Mouse (Mus musculus) ES-Bruce4 (cell line): Measurements from ENCODE around the gene Ccl24. TPM values are rescaled to one million over a fixed set of nuclear protein-coding genes. Genes with fewer than 3 reads are reported as not detected.

ENCODE experiments used
- H3K27ac ChIP-seq: 2 replicates; pipeline ENCODE4 v1.5.1; 2012; ENCODE audit warnings: low read length, inconsistent platforms; ENCODE audit not compliant: insufficient read depth
- H3K27me3 ChIP-seq: 2 replicates; pipeline ENCODE4 v1.6.1; 2012; ENCODE audit warnings: mild to moderate bottlenecking, low read length, inconsistent platforms; ENCODE audit not compliant: control insufficient read depth, poor library complexity, insufficient read depth, severe bottlenecking
- H3K36me3 ChIP-seq: 2 replicates; pipeline ENCODE4 v1.6.1; 2012; ENCODE audit warnings: inconsistent platforms, mild to moderate bottlenecking, low read length, moderate library complexity; ENCODE audit not compliant: control insufficient read depth, poor library complexity, insufficient read depth, severe bottlenecking
- H3K4me1 ChIP-seq: one replicate; pipeline ENCODE4 v1.8.1; 2011; ENCODE audit warnings: low read length; ENCODE audit not compliant: control insufficient read depth, insufficient read depth
- H3K4me3 ChIP-seq: 2 replicates; pipeline ENCODE4 v1.5.1; 2011; ENCODE audit warnings: low read depth, mild to moderate bottlenecking, low read length
- H3K9ac ChIP-seq: 2 replicates; pipeline ENCODE4 v1.6.1; 2012; ENCODE audit warnings: low read depth, mild to moderate bottlenecking, inconsistent platforms; ENCODE audit not compliant: poor library complexity, severe bottlenecking
- H3K9me3 ChIP-seq: replicated peaks from 2 replicates; pipeline ENCODE4 v1.6.1; 2012; ENCODE audit warnings: mild to moderate bottlenecking, low read length, inconsistent platforms; ENCODE audit not compliant: control insufficient read depth, poor library complexity, insufficient read depth, severe bottlenecking
- CTCF ChIP-seq: IDR thresholded peaks from one replicate; pipeline ENCODE4 v1.8.1; 2011; ENCODE audit warnings: low read depth, low read length
- EP300 ChIP-seq: IDR thresholded peaks from 2 replicates; pipeline ENCODE4 v1.6.1; 2011; ENCODE audit warnings: low read depth, low read length; ENCODE audit not compliant: insufficient read depth
- POLR2A ChIP-seq: IDR thresholded peaks from one replicate; pipeline ENCODE4 v1.8.1; 2011; ENCODE audit warnings: low read length; ENCODE audit not compliant: insufficient read depth
- polyA plus RNA-seq: library from polyadenylated mRNA; stranded (reverse); fragments of >200 nt; gene quantifications from 2 replicates; pipeline ENCODE4 v1.2.4, GENCODE M21; 2011; ENCODE audit warnings: low read depth; ENCODE audit not compliant: missing spikeins, insufficient read depth, insufficient read length

Ccl24 gene
- polyA plus RNA-seq, 1 experiment, result not detected

GRCm38 (mm10) chr5:135527986-135528385 lies 44.9 kb downstream of the Ccl24 start:
- TF ChIP-seq POLR2A (no peak), EP300 (no peak), CTCF (no peak)

GRCm38 (mm10) chr5:135524660-135525560 lies 47.9 kb downstream of the Ccl24 start:
- Histone ChIP-seq H3K9me3 (no peaks in the 10 kb centered on the region), H3K4me1 (no peaks in the 10 kb centered on the region), H3K27ac (no peak overlapping the region), H3K36me3 (no peaks in the 10 kb centered on the region), H3K27me3 (no peaks in the 10 kb centered on the region), H3K4me3 (no peak overlapping the region), H3K9ac (no peak overlapping the region)
- TF ChIP-seq CTCF (no peak), POLR2A (no peak), EP300 (no peak)

More at GRCm38 (mm10) chr5:135527986-135528385, 44.9 kb downstream of the Ccl24 start:
- Histone ChIP-seq H3K27ac (no peak overlapping the region), H3K4me1 (no peaks in the 10 kb centered on the region), H3K9ac (no peak overlapping the region), H3K4me3 (no peak overlapping the region), H3K9me3 (no peaks in the 10 kb centered on the region), H3K27me3 (no peaks in the 10 kb centered on the region), H3K36me3 (no peaks in the 10 kb centered on the region)

DNA sequence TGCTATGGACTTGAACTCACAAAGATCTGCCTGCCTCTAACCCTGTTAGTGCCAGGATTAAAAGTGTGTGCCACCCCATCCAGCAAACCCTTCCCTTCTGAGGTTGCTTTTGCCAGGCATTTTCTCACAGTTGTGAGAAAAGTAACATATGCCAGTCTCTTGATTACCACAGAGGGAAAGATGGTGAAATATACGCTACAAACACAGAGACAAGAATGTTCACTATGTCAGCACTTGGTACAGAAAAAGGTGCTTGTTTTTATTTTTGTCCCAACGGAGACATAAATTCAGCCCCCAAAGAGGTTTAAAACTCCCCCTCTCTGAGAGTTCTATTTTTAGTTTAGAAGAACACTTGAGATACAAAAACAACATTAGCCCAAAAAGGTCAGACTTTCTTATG lies 48.8 kb downstream of the Ccl24 start:
- Histone ChIP-seq H3K4me1 (no peaks in the 10 kb centered on the region), H3K27ac (no peak overlapping the region), H3K9ac (no peak overlapping the region), H3K4me3 (no peak overlapping the region), H3K9me3 (no peaks in the 10 kb centered on the region), H3K27me3 (no peaks in the 10 kb centered on the region), H3K36me3 (no peaks in the 10 kb centered on the region)
- TF ChIP-seq CTCF, result no peak
- no peak for TF ChIP-seq EP300
- no peak for TF ChIP-seq POLR2A

DNA sequence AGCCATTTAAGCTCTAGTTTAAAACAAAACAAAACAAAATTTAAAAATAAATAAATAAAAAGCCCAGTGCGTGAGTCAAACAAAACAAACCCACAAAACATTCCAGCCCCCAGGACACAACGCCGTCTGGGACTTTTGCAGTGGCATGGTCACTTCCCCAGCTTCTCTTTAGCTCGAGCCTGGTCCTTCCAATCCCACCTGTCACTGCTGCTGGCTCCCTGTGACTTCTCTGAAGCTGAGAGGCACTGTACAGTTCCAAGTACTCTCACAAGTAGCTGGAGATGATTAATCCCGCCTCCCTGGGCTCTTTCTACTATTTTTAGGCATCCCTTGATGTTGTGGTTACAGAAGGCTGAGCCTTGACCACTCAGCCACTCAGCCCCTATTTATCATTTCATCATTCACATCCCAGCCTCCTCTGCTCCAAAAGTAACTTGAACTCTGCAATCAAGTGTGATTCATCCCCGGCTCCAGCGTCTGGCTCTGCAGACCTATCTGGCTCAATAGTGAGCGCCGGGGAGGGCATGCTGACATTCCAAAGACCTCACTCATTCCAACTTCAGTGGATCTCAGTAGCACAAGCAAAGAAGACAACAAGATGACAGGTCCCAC lies 50.6 kb downstream of the Ccl24 start:
- Histone ChIP-seq H3K27me3 (no peaks in the 10 kb centered on the region), H3K4me1 (no peaks in the 10 kb centered on the region), H3K9me3 (no peaks in the 10 kb centered on the region), H3K4me3 (no peak overlapping the region), H3K36me3 (no peaks in the 10 kb centered on the region), H3K9ac (no peak overlapping the region), H3K27ac (no peak overlapping the region)
- TF ChIP-seq EP300, result no peak
- no peak for TF ChIP-seq CTCF
- TF ChIP-seq POLR2A, result no peak

Other genes with a start within 250 kb of the Ccl24 start
- gene Fkbp6, start 223.0 kb downstream of the Ccl24 start, polyA plus RNA-seq, result 0.49 and 0.55 TPM in 2 replicates
- not detected in 2 replicates for gene Trim50, start 219.8 kb downstream of the Ccl24 start, polyA plus RNA-seq
- gene Nsun5, start 203.1 kb downstream of the Ccl24 start, polyA plus RNA-seq, result 18.8 and 21.8 TPM in 2 replicates
- 68.9 and 71.8 TPM in 2 replicates for gene Pom121, start 178.5 kb downstream of the Ccl24 start, polyA plus RNA-seq
- 51.6 and 63.2 TPM in 2 replicates for gene Hip1, start 27.9 kb downstream of the Ccl24 start, polyA plus RNA-seq
- not detected in 2 replicates for gene Ccl26, start 9.5 kb downstream of the Ccl24 start, polyA plus RNA-seq
- gene Rhbdd2, start 59.6 kb upstream of the Ccl24 start, polyA plus RNA-seq, result 30.6 and 35.7 TPM in 2 replicates
- gene Por, start 97.0 kb upstream of the Ccl24 start, polyA plus RNA-seq, result 32.3 and 41.4 TPM in 2 replicates
- 63.7 and 69.8 TPM in 2 replicates for gene Tmem120a, start 171.4 kb upstream of the Ccl24 start, polyA plus RNA-seq
- gene Styxl1, start 205.3 kb upstream of the Ccl24 start, polyA plus RNA-seq, result 0.42 and 0.94 TPM in 2 replicates
- 377 and 424 TPM in 2 replicates for gene Mdh2, start 205.4 kb upstream of the Ccl24 start, polyA plus RNA-seq
- 0.41 and 0.55 TPM in 2 replicates for gene Srrm3, start 233.8 kb upstream of the Ccl24 start, polyA plus RNA-seq